Comparison of ENCODE assay signal across 33 mouse cellular contexts in genomic region chr16:48786258-48786657, GRCm38 (mm10). TPM values are rescaled to one million over a fixed set of nuclear protein-coding genes. Genes with fewer than 3 reads are reported as not detected.
DNase-seq lines count a peak whose midpoint lies in the region; ATAC-seq lines count a peak whose summit lies in the region.
"Had no signal": no experiment of that assay in that cellular context is flagged by ENCODE, and none has a peak within 500 bp of the region (broad histone marks: within the 10 kb centered on the region; RNA-seq: fewer than 3 reads in every experiment).

No protein-coding gene starts in this region.

- H3K4me2 ChIP-seq in intestine, embryonic 15.5 days (replicated peaks), result no peak overlapping the region
- H3K4me2 ChIP-seq: heart, embryonic 11.5 days had no signal

- 73% methylated on average over 3 of the region's 3 CpGs for WGBS in heart, embryonic 10.5 days
- WGBS in intestine, embryonic 15.5 days, result 70% methylated on average over 3 of the region's 3 CpGs

- H3K4me1 ChIP-seq in megakaryocyte, embryonic 14.5 days, result peaks cover 9% of the 10 kb centered on the region
- no peaks in the 10 kb centered on the region for H3K4me1 ChIP-seq in heart, embryonic 10.5 days
- no peaks in the 10 kb centered on the region for H3K4me1 ChIP-seq in intestine, embryonic 15.5 days (replicated peaks)

- DNase-seq in 416B (ENCODE audit: low read depth), result peak; percentile 93
- peak; percentile 68 for DNase-seq in CD4-positive helper T cell, adult 2 months (ENCODE audit: low read depth, low spot score)
- DNase-seq in left cerebral cortex, postnatal 25 days (ENCODE audit: low spot score in 2 of 2), result no peak
- no peak for DNase-seq in heart, embryonic 10.5 days (ENCODE audit: low spot score)
- DNase-seq in lung, postnatal 36 days, result no peak
- DNase-seq: adrenal gland, adult 8-10 months; cerebellum, adult 9-10 months; gastrocnemius, adult 2 months; kidney, adult 18-20 months; lung, adult 18-20 months; lung, postnatal 10 days; midbrain, embryonic 14.5 days; thymus, adult 18-20 months had no signal

- H3K9me3 ChIP-seq in megakaryocyte, embryonic 14.5 days, result no peaks in the 10 kb centered on the region
- H3K9me3 ChIP-seq in heart, embryonic 10.5 days, result no peaks in the 10 kb centered on the region
- H3K9me3 ChIP-seq in intestine, embryonic 15.5 days, result no peaks in the 10 kb centered on the region

- H3K4me3 ChIP-seq in megakaryocyte, embryonic 14.5 days (replicated peaks), result peak overlapping the region; percentile 1
- H3K4me3 ChIP-seq in heart, embryonic 10.5 days, result no peak overlapping the region
- no peak overlapping the region for H3K4me3 ChIP-seq in intestine, embryonic 15.5 days (replicated peaks)
- H3K4me3 ChIP-seq: gastrocnemius, adult 2 months had no signal

- ATAC-seq in common myeloid progenitor, adult 5-6 weeks (replicated peaks; ENCODE audit: low read depth, poor library complexity, severe bottlenecking), result peak; percentile 80
- ATAC-seq in intestine, embryonic 15.5 days, result no peak
- ATAC-seq: hindbrain, postnatal 0 days had no signal

- intact Hi-C loops in left cerebral cortex, postnatal 25 days (cut with DNase I), result no loop called here

- no peaks in the 10 kb centered on the region for H3K27me3 ChIP-seq in megakaryocyte, embryonic 14.5 days (replicated peaks)
- H3K27me3 ChIP-seq in heart, embryonic 10.5 days (ENCODE audit: insufficient read depth, poor library complexity, severe bottlenecking), result no peaks in the 10 kb centered on the region
- no peaks in the 10 kb centered on the region for H3K27me3 ChIP-seq in intestine, embryonic 15.5 days (replicated peaks)

- no peak overlapping the region for H3K27ac ChIP-seq in heart, embryonic 10.5 days
- no peak overlapping the region for H3K27ac ChIP-seq in intestine, embryonic 15.5 days
- H3K27ac ChIP-seq: gastrocnemius, adult 2 months; hindbrain, postnatal 0 days; kidney, postnatal 0 days had no signal

- no peaks in the 10 kb centered on the region for H3K36me3 ChIP-seq in megakaryocyte, embryonic 14.5 days (replicated peaks; ENCODE audit: low read length)
- H3K36me3 ChIP-seq in heart, embryonic 10.5 days, result no peaks in the 10 kb centered on the region
- no peaks in the 10 kb centered on the region for H3K36me3 ChIP-seq in intestine, embryonic 15.5 days

- H3K9ac ChIP-seq in intestine, embryonic 15.5 days, result no peak overlapping the region

RNA-seq across cellular contexts. Expression of gene Trat1, which starts 14.4 kb away (rescaled TPM):
- total RNA-seq in common myeloid progenitor, adult 5-6 weeks (2017), result 0.18 and 7.4 TPM in 2 replicates
- not detected in 2 replicates for polyA plus RNA-seq in megakaryocyte, embryonic 14.5 days (2012; ENCODE audit: insufficient read depth, low replicate concordance)
- total RNA-seq in left cerebral cortex, postnatal 25 days (2021), result under 1 TPM in 1 of 2 experiments, not detected in 1; 0.18 TPM
- not detected in 2 replicates for polyA plus RNA-seq in heart, embryonic 10.5 days (2016; fragmentation: Nextera tagmentation; extraction: Ambion mirVana)
- polyA plus RNA-seq in intestine, embryonic 15.5 days (2015; fragmentation: Nextera tagmentation; extraction: Ambion mirVana), result 0.08 TPM in 1 of 2 replicates, not detected in the other
- total RNA-seq: ES-E14; gastrocnemius, adult 2 months; liver, adult 2 months had no signal
- polyA plus RNA-seq: embryonic facial prominence, embryonic 11.5 days; forebrain, embryonic 11.5 days; heart, postnatal 0 days; hindbrain, embryonic 11.5 days; hindbrain, postnatal 0 days; kidney, postnatal 0 days; limb, embryonic 11.5 days; midbrain, embryonic 14.5 days had no signal

RNA-seq across cellular contexts. Expression of gene Retnlb, which starts 30.4 kb away (rescaled TPM):
- not detected in 2 replicates for total RNA-seq in common myeloid progenitor, adult 5-6 weeks (2017)
- not detected in 2 replicates for polyA plus RNA-seq in megakaryocyte, embryonic 14.5 days (2012; ENCODE audit: insufficient read depth, low replicate concordance)
- total RNA-seq in left cerebral cortex, postnatal 25 days (2021), result not detected
- not detected in 2 replicates for polyA plus RNA-seq in heart, embryonic 10.5 days (2016; fragmentation: Nextera tagmentation; extraction: Ambion mirVana)
- not detected in 2 replicates for polyA plus RNA-seq in intestine, embryonic 15.5 days (2015; fragmentation: Nextera tagmentation; extraction: Ambion mirVana)
- total RNA-seq: adrenal gland, adult 8-10 months; ES-E14; gastrocnemius, adult 2 months; hindbrain, postnatal 0 days; layer of hippocampus, postnatal 14 days; left cerebral cortex, adult 8-10 months; liver, adult 2 months; megakaryocyte-erythroid progenitor cell, adult 5-6 weeks had no signal
- polyA plus RNA-seq: embryonic facial prominence, embryonic 11.5 days; forebrain, embryonic 11.5 days; gonadal fat pad, adult 2 months; heart, embryonic 11.5 days; heart, postnatal 0 days; hindbrain, embryonic 11.5 days; hindbrain, postnatal 0 days; kidney, postnatal 0 days; limb, embryonic 11.5 days; liver, adult 2 months; midbrain, embryonic 14.5 days; neural tube, embryonic 14.5 days; small intestine, adult 2 months; stomach, embryonic 16.5 days had no signal

RNA-seq across cellular contexts. Expression of gene Retnla, which starts 56.1 kb away (rescaled TPM):
- total RNA-seq in common myeloid progenitor, adult 5-6 weeks (2017), result not detected in 2 replicates
- not detected in 2 replicates for polyA plus RNA-seq in megakaryocyte, embryonic 14.5 days (2012; ENCODE audit: insufficient read depth, low replicate concordance)
- total RNA-seq in left cerebral cortex, postnatal 25 days (2021), result not detected
- not detected in 2 replicates for polyA plus RNA-seq in heart, embryonic 10.5 days (2016; fragmentation: Nextera tagmentation; extraction: Ambion mirVana)
- not detected in 2 replicates for polyA plus RNA-seq in intestine, embryonic 15.5 days (2015; fragmentation: Nextera tagmentation; extraction: Ambion mirVana)
- total RNA-seq: ES-E14; hindbrain, postnatal 0 days; left cerebral cortex, adult 8-10 months; megakaryocyte-erythroid progenitor cell, adult 5-6 weeks had no signal
- polyA plus RNA-seq: embryonic facial prominence, embryonic 11.5 days; forebrain, embryonic 11.5 days; heart, embryonic 11.5 days; hindbrain, embryonic 11.5 days; hindbrain, postnatal 0 days; kidney, postnatal 0 days; limb, embryonic 11.5 days; liver, adult 2 months; midbrain, embryonic 14.5 days; neural tube, embryonic 14.5 days; stomach, embryonic 16.5 days had no signal

Comparison
In these comparisons a context has a peak if more than half of its experiments do, and no peak if none do; other contexts are left out.
1. DNase-seq: peak in 416B (single experiment) and CD4-positive helper T cell, adult 2 months (single experiment); none in left cerebral cortex, postnatal 25 days (0 of 2), heart, embryonic 10.5 days (single experiment) and lung, postnatal 36 days (single experiment).